Mouse (Mus musculus) left cerebral cortex, postnatal 4 days (tissue): ENCODE results near the gene Olfr102. TPM values are rescaled to one million over a fixed set of nuclear protein-coding genes. Genes with fewer than 3 reads are reported as not detected.

Source experiments
- DNase-seq: peaks from one replicate; pipeline ENCODE4 v3.0.0-alpha.2; 2022
- intact Hi-C: fragments of 180-260 bp; cut with DNase I; formaldehyde crosslinking; loops from one replicate; pipeline ENCODE4 v1.15.1; 2025
- total RNA-seq, 2 experiments: library from RNA; stranded (reverse); gene quantifications; 2 replicates each; pipeline ENCODE4 v1.2.3; 2021

Olfr102 gene
- not detected for total RNA-seq

DNA sequence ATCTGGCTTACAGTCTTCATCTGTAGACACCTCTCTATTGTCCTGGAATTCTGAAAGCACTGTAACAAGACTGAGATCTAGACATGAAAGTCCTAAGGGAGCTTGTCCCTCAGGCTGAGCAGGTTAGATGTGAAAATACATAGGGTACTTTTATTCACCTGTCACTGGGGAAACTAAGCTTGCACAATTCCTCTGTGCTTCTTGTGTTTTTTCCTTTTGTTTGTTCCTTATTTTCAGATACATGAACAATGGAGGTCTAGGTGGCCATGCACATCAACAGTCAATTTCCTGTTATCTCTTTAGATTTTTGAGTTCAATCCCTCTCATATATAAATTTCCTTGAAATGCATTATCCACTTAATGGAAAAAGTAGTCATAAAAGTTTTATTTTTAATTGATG is at the start of gene Olfr102:
Olfr102 (minus strand) TSS at position 101 of the 400 bp plus-strand sequence.
- intact Hi-C loops, result no loop called here
- DNase-seq, result no peak

GRCm38 (mm10) chr17:37359282-37359681 is 42.4 kb upstream of the Olfr102 start, which contains the start of gene Olfr104-ps:
Gene Olfr104-ps, plus strand, starts transcription at chr17:37359582.
- intact Hi-C loops, result no loop called here
- no peak for DNase-seq

DNA sequence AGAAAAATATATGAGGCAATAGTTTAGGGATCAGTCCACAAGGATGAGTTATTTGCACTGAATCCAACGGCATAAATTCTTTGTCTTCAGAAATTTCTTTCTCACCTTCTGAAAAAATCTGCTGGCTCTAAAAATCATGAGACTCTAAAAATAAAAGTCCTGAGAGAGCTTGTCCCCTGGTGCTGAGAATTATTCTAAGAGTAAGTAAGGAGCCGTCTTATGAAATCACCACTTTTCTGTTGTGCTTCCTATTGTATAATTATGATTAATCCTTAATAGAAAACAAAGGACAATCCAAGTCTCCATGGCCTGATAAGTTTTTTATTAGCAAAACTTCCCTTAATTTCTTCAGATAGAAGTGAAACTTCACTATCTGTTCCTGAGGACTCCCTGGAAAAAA is 22.7 kb upstream of the Olfr102 start, which contains the start of gene Olfr103:
Olfr103 (minus strand) TSS at position 101 of the 400 bp plus-strand sequence.
- DNase-seq, result no peak
- intact Hi-C loops, result no loop called here

DNA sequence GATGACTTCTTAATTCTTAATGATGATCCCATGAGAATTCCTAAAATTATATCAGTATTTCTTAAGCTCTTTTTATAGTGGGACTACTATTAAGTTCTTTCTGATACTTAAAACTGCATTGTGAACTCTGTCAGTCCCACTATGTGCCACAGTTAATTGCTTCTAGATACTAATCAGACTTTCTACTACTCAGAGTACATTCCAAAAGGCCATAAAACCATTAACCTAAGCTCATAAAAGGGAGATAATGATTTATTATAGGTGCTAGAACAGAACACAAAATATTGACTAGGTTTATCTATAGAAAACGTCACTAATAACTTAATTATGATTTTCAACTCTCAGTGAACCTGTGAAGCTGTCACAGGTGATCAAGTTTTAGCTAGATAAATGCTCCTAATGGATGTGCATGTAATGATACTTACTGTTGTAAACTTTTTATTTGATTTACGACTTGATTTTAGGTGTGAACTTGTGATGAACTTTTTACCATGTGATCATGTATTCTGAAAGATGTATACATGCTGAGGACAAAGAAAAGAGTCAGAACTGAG is 6.6 kb downstream of the Olfr102 start:
- intact Hi-C loops, result no loop called here
- DNase-seq, result no peak

DNA sequence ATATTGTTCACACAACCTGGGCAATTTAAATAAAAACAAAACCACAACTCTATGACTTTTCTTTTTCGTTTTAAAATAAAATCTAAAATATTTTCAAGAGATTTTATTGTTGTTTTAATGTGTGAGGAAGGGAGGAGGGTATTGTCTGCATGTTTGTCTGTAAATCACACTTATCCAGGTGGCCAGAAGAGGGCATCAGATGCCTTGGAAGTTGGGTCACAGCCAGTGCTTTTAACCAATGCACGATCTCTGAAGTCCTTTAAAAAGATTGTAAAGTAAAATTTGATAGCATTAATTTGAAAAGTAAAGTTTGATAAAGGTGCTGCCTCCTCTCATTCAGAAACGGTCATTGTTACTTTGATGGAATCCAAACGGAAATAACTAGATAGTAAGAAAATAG is 8.4 kb downstream of the Olfr102 start:
- DNase-seq, result no peak
- intact Hi-C loops, result no loop called here

DNA sequence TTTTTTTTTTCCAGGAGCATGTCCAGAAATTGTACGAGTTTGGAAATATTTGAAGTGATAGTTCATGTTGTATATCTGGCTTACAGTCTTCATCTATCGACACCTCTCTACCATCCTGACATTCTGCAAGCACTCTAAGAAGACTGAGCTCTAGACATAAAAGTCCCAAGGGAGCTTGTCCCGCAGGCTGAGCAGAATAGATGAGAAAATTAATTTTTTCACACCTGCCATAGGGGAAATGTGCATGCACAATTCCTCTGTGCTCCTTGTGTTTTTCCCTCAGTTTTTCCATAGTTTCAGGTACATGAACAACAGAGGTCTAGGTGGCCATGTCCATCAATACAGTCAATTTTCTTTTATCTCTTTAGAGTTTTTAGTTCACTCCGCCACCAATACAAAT is 12.6 kb downstream of the Olfr102 start, which contains the start of gene Olfr101:
Olfr101 (minus strand) TSS at position 101 of the 400 bp plus-strand sequence.
- intact Hi-C loops, result no loop called here
- no peak for DNase-seq

DNA sequence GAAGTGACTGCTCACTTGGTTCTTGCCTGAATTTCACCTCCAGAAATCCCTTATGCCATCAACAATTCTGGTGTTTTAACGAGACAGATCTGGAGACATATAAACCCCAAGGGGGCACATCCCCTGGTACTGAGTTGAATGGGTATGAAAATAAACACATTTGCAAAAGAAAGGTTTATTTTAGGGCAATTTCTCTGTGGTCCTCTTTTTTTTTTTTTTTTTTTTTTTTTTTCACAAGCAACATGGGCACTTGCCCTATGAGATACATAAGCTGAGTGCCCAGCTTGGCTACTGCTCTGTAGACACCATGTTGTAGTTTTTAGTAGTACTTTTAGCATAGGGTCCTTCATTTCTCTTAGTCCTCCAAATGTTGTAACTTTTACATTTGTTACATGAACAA is 33.5 kb downstream of the Olfr102 start, which contains the start of gene Olfr99:
Olfr99 (minus strand) TSS at position 101 of the 400 bp plus-strand sequence.
- intact Hi-C loops, result no loop called here
- no peak for DNase-seq

- intact Hi-C loops, result no loop called here
- no peak for DNase-seq
These were observed 36.5 kb downstream of the Olfr102 start for GRCm38 (mm10) chr17:37280331-37280730.

GRCm38 (mm10) chr17:37276573-37276972 is 40.3 kb downstream of the Olfr102 start:
- DNase-seq, result no peak
- intact Hi-C loops, result no loop called here

DNA sequence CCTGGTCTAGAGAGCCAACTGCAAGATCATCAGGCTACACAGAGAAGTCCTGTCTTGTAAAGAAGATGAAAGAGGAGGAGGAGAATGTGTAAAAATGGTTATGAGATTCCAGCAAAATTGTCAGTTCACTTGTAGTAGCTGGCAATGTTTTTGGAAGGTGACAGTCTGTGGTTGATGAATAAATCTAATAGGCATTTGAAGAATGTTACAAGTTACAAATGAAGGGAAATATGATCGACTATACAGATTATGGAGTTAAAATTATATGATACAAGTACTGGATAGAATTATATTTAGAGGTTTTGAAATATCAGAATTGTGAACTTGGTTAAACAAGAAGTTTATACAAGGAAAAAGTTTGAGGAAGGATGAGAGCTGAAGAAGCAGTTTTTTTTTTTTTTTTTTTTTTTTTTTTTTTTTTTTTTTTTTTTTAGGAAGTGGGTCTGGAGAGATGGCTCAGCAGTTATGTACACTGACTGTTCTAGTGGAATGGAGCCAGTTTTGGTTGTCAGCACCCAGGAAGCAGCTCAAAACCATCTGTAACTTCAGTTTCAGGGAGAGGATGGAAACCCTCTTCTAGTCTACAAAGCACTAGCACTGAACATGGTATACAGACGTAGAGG is 41.1 kb downstream of the Olfr102 start:
- intact Hi-C loops, result no loop called here
- no peak for DNase-seq

- DNase-seq, result no peak
These were observed 46.2 kb downstream of the Olfr102 start for GRCm38 (mm10) chr17:37270702-37271092.

DNA sequence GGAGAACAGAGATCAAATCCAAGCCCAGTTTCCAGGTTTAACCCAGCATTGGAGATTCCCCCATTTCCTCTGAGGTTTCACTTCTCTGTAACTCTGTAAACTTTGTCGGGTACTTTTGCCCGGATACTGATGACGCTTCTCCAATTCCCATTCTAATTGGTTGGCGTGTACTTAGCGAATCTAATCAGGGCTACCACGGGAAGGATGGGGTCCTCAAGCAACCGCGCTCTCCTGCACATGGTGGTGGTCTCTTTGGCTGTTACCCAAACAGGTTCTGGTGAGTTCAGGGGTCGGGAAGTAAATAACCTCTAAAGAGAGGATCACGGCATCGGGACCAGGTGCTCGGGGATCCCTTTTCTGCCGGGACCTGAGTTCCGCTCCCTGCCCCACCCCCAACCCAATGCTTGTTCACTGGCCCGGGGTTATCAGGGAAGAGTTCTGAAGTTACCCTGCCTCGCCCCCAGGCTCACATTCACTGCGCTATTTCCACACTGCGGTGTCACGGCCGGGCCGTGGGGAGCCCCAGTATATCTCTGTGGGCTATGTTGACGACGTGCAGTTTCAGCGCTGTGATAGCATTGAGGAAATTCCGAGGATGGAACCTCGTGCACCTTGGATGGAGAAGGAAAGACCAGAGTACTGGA is 46.7 kb downstream of the Olfr102 start, which contains the start of gene H2-M3:
H2-M3 (plus strand) TSS at position 163 of the 644 bp plus-strand sequence.
- peak; percentile 77 for DNase-seq
- intact Hi-C loops, result no loop called here

More at GRCm38 (mm10) chr17:37270702-37271092, 46.2 kb downstream of the Olfr102 start:
- intact Hi-C loops, result no loop called here

- intact Hi-C loops, result no loop called here
- no peak for DNase-seq
These were observed 53.2 kb downstream of the Olfr102 start, which contains the start of gene Olfr98 for GRCm38 (mm10) chr17:37263626-37264025. Gene Olfr98, minus strand, starts transcription at chr17:37263749.

Other genes with a start within 250 kb of the Olfr102 start
- gene Olfr90, start 228.6 kb downstream of the Olfr102 start, total RNA-seq, result not detected
- not detected for gene Olfr91, start 218.8 kb downstream of the Olfr102 start, total RNA-seq
- not detected for gene Olfr92, start 197.0 kb downstream of the Olfr102 start, total RNA-seq
- gene Olfr93, start 155.6 kb downstream of the Olfr102 start, total RNA-seq, result not detected
- gene Ubd, start 123.2 kb downstream of the Olfr102 start, total RNA-seq, result not detected
- gene Olfr94, start 116.1 kb downstream of the Olfr102 start, total RNA-seq, result not detected
- not detected for gene Olfr95, start 103.9 kb downstream of the Olfr102 start, total RNA-seq
- gene Olfr96, start 96.9 kb downstream of the Olfr102 start, total RNA-seq, result not detected
- gene Olfr97, start 79.7 kb downstream of the Olfr102 start, total RNA-seq, result not detected
- not detected for gene Olfr98, start 53.3 kb downstream of the Olfr102 start, total RNA-seq
- 1 to 10 TPM; 1.6 to 1.7 TPM for gene H2-M3, start 46.8 kb downstream of the Olfr102 start, total RNA-seq
- gene Olfr99, start 33.6 kb downstream of the Olfr102 start, total RNA-seq, result not detected
- not detected for gene Olfr101, start 12.7 kb downstream of the Olfr102 start, total RNA-seq
- not detected for gene Olfr103, start 22.6 kb upstream of the Olfr102 start, total RNA-seq
- not detected for gene Olfr104-ps, start 42.5 kb upstream of the Olfr102 start, total RNA-seq
- gene Olfr105-ps, start 62.0 kb upstream of the Olfr102 start, total RNA-seq, result not detected
- gene Olfr106-ps, start 73.3 kb upstream of the Olfr102 start, total RNA-seq, result not detected
- gene Olfr107, start 82.2 kb upstream of the Olfr102 start, total RNA-seq, result not detected
- gene Olfr108, start 128.4 kb upstream of the Olfr102 start, total RNA-seq, result not detected
- not detected for gene Olfr109, start 141.9 kb upstream of the Olfr102 start, total RNA-seq
- gene H2-M2, start 166.5 kb upstream of the Olfr102 start, total RNA-seq, result not detected
- not detected for gene Olfr110, start 175.4 kb upstream of the Olfr102 start, total RNA-seq
- gene Olfr111, start 191.0 kb upstream of the Olfr102 start, total RNA-seq, result under 1 TPM in 1 of 2 experiments, not detected in 1; 0.18 TPM